Mouse (Mus musculus): ENCODE measurements around the gene Akap2. TPM values are rescaled to one million over a fixed set of nuclear protein-coding genes. Genes with fewer than 3 reads are reported as not detected.

The Akap2 gene
- polyA plus RNA-seq, 1 experiment = 0.87 TPM

DNA sequence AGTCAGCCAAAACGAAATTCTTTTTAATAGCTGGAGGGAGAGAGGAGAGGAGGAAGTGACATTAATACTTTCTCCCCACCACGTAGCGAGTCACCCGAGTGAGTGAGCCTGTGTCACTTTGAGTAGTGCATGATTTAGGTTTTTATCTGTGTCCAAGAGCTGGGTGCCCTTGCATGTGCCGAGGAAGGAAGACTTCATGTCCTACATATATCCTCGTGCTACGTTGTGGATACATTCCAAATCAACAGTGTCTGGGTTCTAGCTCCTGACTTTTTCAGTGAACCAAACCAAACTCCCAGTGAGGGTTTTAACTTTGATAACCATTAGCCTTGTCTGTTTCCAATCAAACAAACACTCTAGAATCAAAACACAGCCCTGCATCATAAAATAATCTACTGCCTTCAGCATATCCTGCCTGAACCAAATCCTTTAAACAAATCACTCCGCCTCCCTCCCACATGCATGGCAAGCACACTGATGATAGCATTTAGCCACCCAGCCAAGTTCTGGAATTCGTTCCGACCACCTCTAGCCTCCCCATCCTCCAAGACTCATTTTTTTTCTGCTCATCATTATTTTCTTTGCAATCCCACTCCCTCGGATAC, 26.0 kb downstream of the Akap2 start:
- no peak overlapping the region for H3K4me3 ChIP-seq (replicated peaks)
- peaks cover 3% of the 10 kb centered on the region for H3K27me3 ChIP-seq (replicated peaks)
- no peaks in the 10 kb centered on the region for H3K36me3 ChIP-seq (replicated peaks; ENCODE audit: low read length)
- TF ChIP-seq GATA1 (IDR thresholded peaks at IDR 0.05; ENCODE audit: borderline replicate concordance, low read length) (no peak), FLI1 (IDR thresholded peaks at IDR 0.05; ENCODE audit: low read length) (no peak)
- no peaks in the 10 kb centered on the region for H3K4me1 ChIP-seq
- peaks cover 14% of the 10 kb centered on the region for H3K9me3 ChIP-seq

DNA sequence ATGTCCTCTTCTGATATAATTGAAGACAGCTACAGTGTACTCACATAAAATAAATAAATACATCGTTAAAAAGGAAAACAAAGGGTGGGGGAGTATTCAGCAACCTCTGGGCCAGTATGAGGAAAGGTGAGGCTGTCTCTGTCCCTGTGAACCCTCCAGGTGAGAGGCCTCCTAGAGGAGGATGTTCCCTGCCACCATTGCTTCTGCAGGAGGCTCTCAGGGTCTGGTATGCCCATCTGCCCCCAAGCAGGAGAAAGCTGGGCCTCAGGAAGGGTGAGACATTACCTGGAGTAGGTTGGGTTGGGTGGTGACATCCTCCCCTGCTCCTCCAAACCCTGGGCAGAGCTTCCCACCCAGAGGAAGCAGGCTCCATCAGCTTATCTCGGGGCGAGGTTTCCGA, 33.2 kb downstream of the Akap2 start:
- peaks cover 11% of the 10 kb centered on the region for H3K4me1 ChIP-seq
- no peak overlapping the region for H3K4me3 ChIP-seq (replicated peaks)
- H3K27me3 ChIP-seq (replicated peaks) = peaks cover 13% of the 10 kb centered on the region
- H3K9me3 ChIP-seq = peaks cover 7% of the 10 kb centered on the region
- no peaks in the 10 kb centered on the region for H3K36me3 ChIP-seq (replicated peaks; ENCODE audit: low read length)
- TF ChIP-seq GATA1 (IDR thresholded peaks at IDR 0.05; ENCODE audit: borderline replicate concordance, low read length) (no peak), FLI1 (IDR thresholded peaks at IDR 0.05; ENCODE audit: low read length) (no peak)

DNA sequence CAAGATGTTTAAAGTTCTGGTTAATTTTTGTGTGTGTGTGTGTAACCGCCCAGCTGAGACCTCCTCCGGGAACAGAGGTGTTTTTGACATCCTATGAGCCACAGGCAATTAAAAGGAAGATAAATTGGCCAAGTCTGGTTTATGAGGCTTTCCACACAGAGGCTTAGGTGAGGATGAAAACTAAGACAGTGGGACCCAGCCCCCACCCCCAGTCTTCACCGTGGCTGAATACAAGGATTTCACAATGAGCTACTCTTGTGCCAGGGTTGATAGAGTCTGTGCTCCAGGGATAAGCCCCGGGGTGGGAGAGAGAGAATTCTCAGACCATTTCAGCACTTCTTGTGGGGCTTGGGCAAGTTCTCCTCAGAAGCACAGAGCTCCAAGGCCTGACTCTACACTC, 33.6 kb downstream of the Akap2 start:
- H3K4me1 ChIP-seq = peaks cover 11% of the 10 kb centered on the region
- no peak overlapping the region for H3K4me3 ChIP-seq (replicated peaks)
- peaks cover 3% of the 10 kb centered on the region for H3K9me3 ChIP-seq
- TF ChIP-seq GATA1 (IDR thresholded peaks at IDR 0.05; ENCODE audit: borderline replicate concordance, low read length) (no peak), FLI1 (IDR thresholded peaks at IDR 0.05; ENCODE audit: low read length) (no peak)
- no peaks in the 10 kb centered on the region for H3K36me3 ChIP-seq (replicated peaks; ENCODE audit: low read length)
- peaks cover 13% of the 10 kb centered on the region for H3K27me3 ChIP-seq (replicated peaks)

DNA sequence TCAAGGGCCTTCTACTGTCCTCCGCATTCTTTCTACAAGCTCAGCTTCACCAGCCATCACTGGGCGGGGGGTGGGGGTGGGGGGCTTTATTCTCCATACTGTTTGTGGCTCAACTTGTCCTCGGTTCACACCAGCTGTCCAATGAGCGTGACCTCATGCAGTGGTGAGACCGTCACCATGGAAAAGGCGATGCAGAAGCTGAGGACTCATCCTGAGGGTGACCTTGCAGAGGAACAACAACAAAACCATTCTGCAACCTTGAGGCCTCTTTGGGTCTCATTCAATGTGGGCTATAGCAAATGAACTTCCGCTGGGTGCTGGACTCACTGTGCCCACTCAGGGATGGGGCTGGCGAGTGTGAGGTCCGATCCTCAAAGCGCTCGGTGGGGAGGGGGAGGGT, 34.1 kb downstream of the Akap2 start:
- Histone ChIP-seq H3K9me3 (no peaks in the 10 kb centered on the region), H3K4me1 (peaks cover 11% of the 10 kb centered on the region), H3K27me3 (replicated peaks) (peaks cover 13% of the 10 kb centered on the region), H3K36me3 (replicated peaks; ENCODE audit: low read length) (no peaks in the 10 kb centered on the region), H3K4me3 (replicated peaks) (no peak overlapping the region)
- TF ChIP-seq FLI1 (IDR thresholded peaks at IDR 0.05; ENCODE audit: low read length) = no peak
- no peak for TF ChIP-seq GATA1 (IDR thresholded peaks at IDR 0.05; ENCODE audit: borderline replicate concordance, low read length)

DNA sequence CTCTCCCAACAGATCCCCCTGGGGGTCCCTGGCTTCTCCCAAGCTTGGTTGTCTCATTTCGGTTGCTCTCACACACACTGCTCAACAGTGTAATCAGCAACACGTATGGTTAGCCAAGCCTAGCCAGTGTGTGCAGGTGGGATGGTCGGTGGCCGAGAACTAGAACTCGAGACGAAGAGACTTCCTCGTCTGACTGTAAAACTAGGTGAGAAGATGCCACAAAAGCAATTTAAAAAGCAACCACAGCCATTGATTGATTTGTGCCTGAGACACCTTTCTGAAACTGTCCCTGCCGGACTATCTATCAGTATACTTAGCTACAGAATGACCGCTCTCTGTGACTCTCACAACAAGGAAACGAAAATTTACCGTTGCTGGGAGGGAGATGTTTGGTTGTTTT, 37.6 kb downstream of the Akap2 start:
- Histone ChIP-seq H3K4me3 (replicated peaks) (no peak overlapping the region), H3K9me3 (no peaks in the 10 kb centered on the region), H3K36me3 (replicated peaks; ENCODE audit: low read length) (no peaks in the 10 kb centered on the region), H3K4me1 (peaks cover 11% of the 10 kb centered on the region), H3K27me3 (replicated peaks) (peaks cover 14% of the 10 kb centered on the region)
- no peak for TF ChIP-seq GATA1 (IDR thresholded peaks at IDR 0.05; ENCODE audit: borderline replicate concordance, low read length)
- TF ChIP-seq FLI1 (IDR thresholded peaks at IDR 0.05; ENCODE audit: low read length) = no peak

DNA sequence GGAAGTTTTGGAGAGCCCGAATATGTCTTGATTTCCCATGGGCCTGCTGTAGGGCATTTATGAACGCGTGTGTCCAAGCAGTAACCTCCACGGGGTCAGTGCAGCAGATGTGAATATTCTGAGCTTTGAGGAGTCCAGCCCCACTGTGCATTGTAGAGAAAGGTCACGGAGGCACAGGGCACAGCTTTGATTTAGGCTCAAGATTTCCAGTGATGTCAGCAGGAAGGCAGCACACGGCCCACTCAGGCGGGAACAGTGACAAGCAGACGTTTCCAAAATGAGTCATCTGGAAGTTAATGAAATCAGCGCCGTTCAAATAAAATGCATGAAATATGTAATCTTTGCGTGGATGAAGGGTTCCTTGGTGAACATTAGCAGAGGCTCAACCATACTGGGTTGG, 40.5 kb downstream of the Akap2 start:
- Histone ChIP-seq H3K27me3 (replicated peaks) (peaks cover 12% of the 10 kb centered on the region), H3K36me3 (replicated peaks; ENCODE audit: low read length) (no peaks in the 10 kb centered on the region), H3K4me1 (no peaks in the 10 kb centered on the region), H3K9me3 (no peaks in the 10 kb centered on the region), H3K4me3 (replicated peaks) (no peak overlapping the region)
- TF ChIP-seq GATA1 (IDR thresholded peaks at IDR 0.05; ENCODE audit: borderline replicate concordance, low read length) = no peak
- TF ChIP-seq FLI1 (IDR thresholded peaks at IDR 0.05; ENCODE audit: low read length) = no peak

DNA sequence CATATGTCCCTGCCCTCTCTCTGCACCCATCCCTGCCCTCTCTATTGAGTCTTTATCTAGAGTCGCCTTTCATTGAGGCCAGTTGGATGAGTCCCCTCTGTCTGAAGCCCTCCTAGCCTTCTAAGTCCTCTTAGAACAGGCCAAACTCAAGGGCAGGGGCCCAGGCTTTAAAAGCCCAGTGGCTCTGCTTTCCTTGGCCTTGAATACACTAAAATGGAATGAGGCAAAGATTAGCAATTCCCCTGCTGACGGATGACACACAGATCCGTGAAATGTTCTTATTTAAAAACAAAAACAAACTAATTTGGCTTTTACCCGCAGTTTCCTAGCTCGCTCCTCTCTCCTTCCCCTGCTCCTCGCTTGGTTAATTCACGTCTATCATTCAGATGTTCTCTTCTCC, 45.0 kb downstream of the Akap2 start:
- no peak overlapping the region for H3K4me3 ChIP-seq (replicated peaks)
- H3K4me1 ChIP-seq = no peaks in the 10 kb centered on the region
- TF ChIP-seq GATA1 (IDR thresholded peaks at IDR 0.05; ENCODE audit: borderline replicate concordance, low read length) = no peak
- TF ChIP-seq FLI1 (IDR thresholded peaks at IDR 0.05; ENCODE audit: low read length) = no peak
- H3K36me3 ChIP-seq (replicated peaks; ENCODE audit: low read length) = no peaks in the 10 kb centered on the region
- H3K27me3 ChIP-seq (replicated peaks) = peaks cover 19% of the 10 kb centered on the region
- H3K9me3 ChIP-seq = no peaks in the 10 kb centered on the region

DNA sequence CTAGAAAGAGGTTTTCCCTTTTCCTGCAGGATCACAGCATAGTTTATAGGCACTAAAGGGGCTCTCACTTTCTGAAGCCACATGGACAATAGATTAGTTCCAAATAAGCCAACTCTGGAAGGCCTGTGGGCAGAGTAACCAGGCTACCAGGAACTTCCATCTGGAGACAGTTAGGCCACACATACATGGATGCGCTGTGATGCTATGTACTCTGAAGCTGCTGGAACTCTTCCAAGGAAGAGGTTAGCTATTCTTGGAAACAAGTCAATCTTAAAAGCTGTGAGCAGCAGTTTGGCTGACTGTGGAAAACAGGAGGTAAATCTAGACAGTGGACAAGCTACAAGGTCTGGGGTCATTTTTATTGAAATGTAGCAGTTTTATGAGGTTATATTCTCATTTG, 46.9 kb downstream of the Akap2 start:
- Histone ChIP-seq H3K36me3 (replicated peaks; ENCODE audit: low read length) (no peaks in the 10 kb centered on the region), H3K9me3 (no peaks in the 10 kb centered on the region), H3K4me3 (replicated peaks) (no peak overlapping the region), H3K27me3 (replicated peaks) (peaks cover 16% of the 10 kb centered on the region), H3K4me1 (no peaks in the 10 kb centered on the region)
- TF ChIP-seq GATA1 (IDR thresholded peaks at IDR 0.05; ENCODE audit: borderline replicate concordance, low read length) = no peak
- TF ChIP-seq FLI1 (IDR thresholded peaks at IDR 0.05; ENCODE audit: low read length) = no peak

DNA sequence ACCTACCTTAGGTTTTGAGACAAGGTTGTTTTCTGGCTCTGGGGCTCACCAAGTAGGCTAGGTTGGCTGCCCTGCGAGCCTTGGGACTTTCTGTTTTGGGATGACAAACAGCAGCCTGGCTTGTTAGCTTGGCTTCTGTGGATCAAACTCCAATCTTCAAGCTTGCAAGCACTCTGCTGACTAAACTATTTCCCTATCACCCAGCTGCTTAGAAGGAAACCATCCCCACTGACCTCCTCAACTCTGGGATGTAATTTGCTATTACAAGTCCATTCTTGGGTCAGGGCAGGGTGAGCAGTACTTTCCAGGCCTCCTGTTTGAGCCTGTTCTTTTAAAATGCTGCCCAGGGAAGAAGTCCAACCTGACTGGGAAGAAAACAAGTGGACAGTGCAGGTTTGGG, 47.5 kb downstream of the Akap2 start:
- TF ChIP-seq FLI1 (IDR thresholded peaks at IDR 0.05; ENCODE audit: low read length) = no peak
- TF ChIP-seq GATA1 (IDR thresholded peaks at IDR 0.05; ENCODE audit: borderline replicate concordance, low read length) = no peak
- H3K27me3 ChIP-seq (replicated peaks) = peaks cover 16% of the 10 kb centered on the region
- no peaks in the 10 kb centered on the region for H3K4me1 ChIP-seq
- H3K36me3 ChIP-seq (replicated peaks; ENCODE audit: low read length) = no peaks in the 10 kb centered on the region
- no peaks in the 10 kb centered on the region for H3K9me3 ChIP-seq
- H3K4me3 ChIP-seq (replicated peaks) = no peak overlapping the region

DNA sequence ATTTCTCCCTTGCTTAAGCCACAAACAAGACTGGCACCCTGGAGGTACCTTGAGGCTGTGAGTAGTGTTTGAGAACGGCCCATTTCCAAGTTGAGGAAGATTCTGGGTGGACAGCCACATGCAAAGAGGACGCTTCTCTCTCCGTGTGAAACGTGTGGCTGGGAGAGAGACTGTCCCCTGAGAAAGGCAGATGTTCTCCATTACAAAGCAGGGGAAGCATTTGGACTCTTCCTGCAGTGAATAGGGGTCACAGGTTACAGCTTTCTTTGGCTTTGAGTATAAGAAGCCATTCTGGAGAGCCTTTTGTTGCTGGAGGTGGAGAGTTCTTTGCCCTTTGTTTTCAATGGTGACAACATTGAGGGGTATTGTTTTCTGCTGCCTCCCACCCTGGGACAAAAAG, 48.3 kb downstream of the Akap2 start:
- no peak overlapping the region for H3K4me3 ChIP-seq (replicated peaks)
- no peak for TF ChIP-seq FLI1 (IDR thresholded peaks at IDR 0.05; ENCODE audit: low read length)
- no peak for TF ChIP-seq GATA1 (IDR thresholded peaks at IDR 0.05; ENCODE audit: borderline replicate concordance, low read length)
- H3K27me3 ChIP-seq (replicated peaks) = peaks cover 15% of the 10 kb centered on the region
- peaks cover 5% of the 10 kb centered on the region; the same call in 1 of the 2 replicates for H3K4me1 ChIP-seq
- H3K36me3 ChIP-seq (replicated peaks; ENCODE audit: low read length) = no peaks in the 10 kb centered on the region
- H3K9me3 ChIP-seq = no peaks in the 10 kb centered on the region

DNA sequence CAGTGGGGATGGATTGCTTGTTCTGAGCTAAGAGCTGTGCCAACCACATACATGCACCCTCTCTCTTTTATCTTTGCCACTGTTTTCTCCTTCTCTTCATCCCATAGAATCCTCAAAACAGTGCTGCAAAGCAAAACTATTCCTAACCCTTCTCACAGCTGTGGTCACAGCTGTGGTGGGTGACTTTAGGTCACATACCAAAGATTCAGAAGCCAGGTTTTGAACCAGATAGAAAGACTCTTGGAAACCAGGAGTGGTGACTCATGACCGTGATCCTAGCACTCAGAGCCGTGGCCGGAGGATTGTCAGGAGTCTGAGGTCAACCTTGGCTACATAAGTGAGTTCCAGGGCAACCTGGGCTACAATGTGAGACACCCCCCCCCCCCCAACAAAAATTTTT, 51.5 kb downstream of the Akap2 start:
- H3K4me3 ChIP-seq (replicated peaks) = no peak overlapping the region
- TF ChIP-seq GATA1 (IDR thresholded peaks at IDR 0.05; ENCODE audit: borderline replicate concordance, low read length) = no peak
- TF ChIP-seq FLI1 (IDR thresholded peaks at IDR 0.05; ENCODE audit: low read length) = no peak

More for the DNA sequence above, 51.5 kb downstream of the Akap2 start:
- Histone ChIP-seq H3K36me3 (replicated peaks; ENCODE audit: low read length) (no peaks in the 10 kb centered on the region), H3K27me3 (replicated peaks) (peaks cover 5% of the 10 kb centered on the region), H3K9me3 (no peaks in the 10 kb centered on the region), H3K4me1 (peaks cover 8% of the 10 kb centered on the region; the same call in 1 of the 2 replicates)
